10 mouse cellular contexts compared by ENCODE assay signal in genomic region chr14:41072944-41073275, GRCm38 (mm10). TPM values are rescaled to one million over a fixed set of nuclear protein-coding genes. Genes with fewer than 3 reads are reported as not detected.
DNase-seq lines count a peak whose midpoint lies in the region; ATAC-seq and TF ChIP-seq lines count a peak whose summit lies in the region.
"Had no signal": no experiment of that assay in that cellular context is flagged by ENCODE, and none has a peak within 500 bp of the region (broad histone marks: within the 10 kb centered on the region; RNA-seq: fewer than 3 reads in every experiment).

No protein-coding gene starts in this region.

- H3K4me3 ChIP-seq in heart, postnatal 0 days (ENCODE audit: low read depth, low read length) = peak overlapping the region; percentile 36
- peak overlapping the region; percentile 28 for H3K4me3 ChIP-seq in embryonic facial prominence, embryonic 11.5 days (ENCODE audit: low read depth, low read length)
- H3K4me3 ChIP-seq in hindbrain, embryonic 15.5 days = peak overlapping the region; percentile 45
- H3K4me3 ChIP-seq in midbrain, embryonic 13.5 days (replicated peaks) = peak overlapping the region; percentile 48

- ATAC-seq in heart, postnatal 0 days (ENCODE audit: insufficient read depth, low read depth) = 0 out of 2 replicates have a peak, but pooled peaks have one; percentile 14
- no peak for ATAC-seq in embryonic facial prominence, embryonic 11.5 days (replicated peaks; ENCODE audit: insufficient number of reproducible peaks, low FRiP score, low TSS enrichment, low read depth)
- no peak; the same call in 1 of the 2 replicates for ATAC-seq in hindbrain, embryonic 15.5 days (ENCODE audit: low FRiP score, low read depth)
- ATAC-seq in midbrain, embryonic 13.5 days = no peak
- no peak for ATAC-seq in inflammation-experienced regulatory T-cells, adult 6 months

- no peak overlapping the region for H3K9ac ChIP-seq in heart, postnatal 0 days (replicated peaks; ENCODE audit: low read depth, low read length)
- H3K9ac ChIP-seq in embryonic facial prominence, embryonic 11.5 days (replicated peaks; ENCODE audit: low read length) = no peak overlapping the region
- H3K9ac ChIP-seq in hindbrain, embryonic 15.5 days = peak overlapping the region; percentile 31
- peak overlapping the region; percentile 56 for H3K9ac ChIP-seq in midbrain, embryonic 13.5 days (replicated peaks)

- no peak for DNase-seq in heart, postnatal 0 days (ENCODE audit: low spot score)
- no peak for DNase-seq in heart, postnatal 10 days
- DNase-seq in embryonic facial prominence, embryonic 11.5 days (ENCODE audit: low spot score) = no peak
- DNase-seq in layer of hippocampus, postnatal 36 days = no peak
- DNase-seq in spleen, adult 12 weeks (ENCODE audit: low spot score) = no peak

- TF ChIP-seq CTCF in heart, postnatal 0 days (IDR thresholded peaks at IDR 0.05; ENCODE audit: low read depth) = no peak

- no peaks in the 10 kb centered on the region for H3K9me3 ChIP-seq in heart, postnatal 0 days (replicated peaks; ENCODE audit: control insufficient read depth, low read length)
- H3K9me3 ChIP-seq in embryonic facial prominence, embryonic 11.5 days (replicated peaks; ENCODE audit: control insufficient read depth, low read length) = no peaks in the 10 kb centered on the region
- no peaks in the 10 kb centered on the region for H3K9me3 ChIP-seq in hindbrain, embryonic 15.5 days
- no peaks in the 10 kb centered on the region for H3K9me3 ChIP-seq in midbrain, embryonic 13.5 days

- intact Hi-C loops in heart, postnatal 10 days (cut with DNase I) = no loop called here

- H3K27ac ChIP-seq in heart, postnatal 0 days (ENCODE audit: low read depth) = no peak overlapping the region
- no peak overlapping the region for H3K27ac ChIP-seq in embryonic facial prominence, embryonic 11.5 days (replicated peaks; ENCODE audit: low read depth, low read length)
- no peak overlapping the region for H3K27ac ChIP-seq in hindbrain, embryonic 15.5 days (replicated peaks)
- no peak overlapping the region for H3K27ac ChIP-seq in midbrain, embryonic 13.5 days

- WGBS in heart, postnatal 0 days = 4% methylated on average over 8 of the region's 8 CpGs
- 4% methylated on average over 8 of the region's 8 CpGs for WGBS in embryonic facial prominence, embryonic 11.5 days
- WGBS in hindbrain, embryonic 15.5 days = under 1% methylated on average over 8 of the region's 8 CpGs
- 4% methylated on average over 8 of the region's 8 CpGs for WGBS in midbrain, embryonic 13.5 days

- 0 out of 2 replicates have a peak, but pooled peaks cover 4% of the 10 kb centered on the region for H3K27me3 ChIP-seq in heart, postnatal 0 days (ENCODE audit: control insufficient read depth, insufficient read depth, low read length)
- no peaks in the 10 kb centered on the region for H3K27me3 ChIP-seq in embryonic facial prominence, embryonic 11.5 days (ENCODE audit: control insufficient read depth, insufficient read depth, low read length)
- no peaks in the 10 kb centered on the region for H3K27me3 ChIP-seq in hindbrain, embryonic 15.5 days
- H3K27me3 ChIP-seq in midbrain, embryonic 13.5 days = no peaks in the 10 kb centered on the region

- peaks cover 7% of the 10 kb centered on the region; the same call in 1 of the 2 replicates for H3K4me1 ChIP-seq in heart, postnatal 0 days (ENCODE audit: control insufficient read depth, insufficient read depth)
- no peaks in the 10 kb centered on the region for H3K4me1 ChIP-seq in embryonic facial prominence, embryonic 11.5 days (ENCODE audit: control insufficient read depth, insufficient read depth, low read length)
- peaks cover 6% of the 10 kb centered on the region for H3K4me1 ChIP-seq in hindbrain, embryonic 15.5 days (replicated peaks)
- H3K4me1 ChIP-seq in midbrain, embryonic 13.5 days (replicated peaks) = peaks cover 6% of the 10 kb centered on the region

- TF ChIP-seq EP300 in heart, postnatal 0 days (IDR thresholded peaks at IDR 0.05; ENCODE audit: low read depth) = no peak

- H3K36me3 ChIP-seq in heart, postnatal 0 days (replicated peaks; ENCODE audit: control insufficient read depth, insufficient read depth, low read length) = no peaks in the 10 kb centered on the region
- H3K36me3 ChIP-seq in embryonic facial prominence, embryonic 11.5 days (replicated peaks; ENCODE audit: control insufficient read depth, insufficient read depth, low read depth, low read length) = no peaks in the 10 kb centered on the region
- no peaks in the 10 kb centered on the region for H3K36me3 ChIP-seq in hindbrain, embryonic 15.5 days
- no peaks in the 10 kb centered on the region for H3K36me3 ChIP-seq in midbrain, embryonic 13.5 days

- H3K4me2 ChIP-seq in heart, postnatal 0 days (ENCODE audit: low read depth, low read length) = peak overlapping the region; percentile 64
- H3K4me2 ChIP-seq in embryonic facial prominence, embryonic 11.5 days (ENCODE audit: low read depth, low read length) = peak overlapping the region; percentile 60
- peak overlapping the region; percentile 89 for H3K4me2 ChIP-seq in hindbrain, embryonic 15.5 days
- H3K4me2 ChIP-seq in midbrain, embryonic 13.5 days (replicated peaks) = peak overlapping the region; percentile 69

RNA-seq across cellular contexts. Expression of gene Dydc1, which starts 0.2 kb away (rescaled TPM):
- total RNA-seq in heart, postnatal 0 days (2014; rRNA removed; ENCODE audit: low replicate concordance) = not detected in 2 replicates
- polyA plus RNA-seq in heart, postnatal 0 days (2015; fragmentation: Nextera tagmentation; extraction: Ambion mirVana) = 0.12 TPM in 1 of 2 replicates, not detected in the other
- total RNA-seq in heart, postnatal 10 days (2021) = not detected
- polyA plus RNA-seq in embryonic facial prominence, embryonic 11.5 days (2014; fragmentation: Nextera tagmentation; extraction: Ambion mirVana) = not detected in 2 replicates
- not detected in 2 replicates for polyA plus RNA-seq in hindbrain, embryonic 15.5 days (2015; fragmentation: Nextera tagmentation; extraction: Ambion mirVana)
- not detected in 2 replicates for polyA plus RNA-seq in midbrain, embryonic 13.5 days (2015; fragmentation: Nextera tagmentation; extraction: Ambion mirVana)
- not detected for polyA plus RNA-seq in inflammation-experienced regulatory T-cells, adult 6 months (2017; shearing (Covaris generic))
- not detected for total RNA-seq in layer of hippocampus, postnatal 36 days (2021)
- total RNA-seq: common myeloid progenitor, adult 5-6 weeks; left cerebral cortex, postnatal 14 days had no signal

RNA-seq across cellular contexts. Expression of gene Dydc2, which starts 3.9 kb away (rescaled TPM):
- not detected in 2 replicates for total RNA-seq in heart, postnatal 0 days (2014; rRNA removed; ENCODE audit: low replicate concordance)
- 0.29 TPM in 1 of 2 replicates, not detected in the other for polyA plus RNA-seq in heart, postnatal 0 days (2015; fragmentation: Nextera tagmentation; extraction: Ambion mirVana)
- not detected for total RNA-seq in heart, postnatal 10 days (2021)
- not detected in 2 replicates for polyA plus RNA-seq in embryonic facial prominence, embryonic 11.5 days (2014; fragmentation: Nextera tagmentation; extraction: Ambion mirVana)
- 1.0 and 1.5 TPM in 2 replicates for polyA plus RNA-seq in hindbrain, embryonic 15.5 days (2015; fragmentation: Nextera tagmentation; extraction: Ambion mirVana)
- polyA plus RNA-seq in midbrain, embryonic 13.5 days (2015; fragmentation: Nextera tagmentation; extraction: Ambion mirVana) = 0.40 TPM in 1 of 2 replicates, not detected in the other
- not detected for polyA plus RNA-seq in inflammation-experienced regulatory T-cells, adult 6 months (2017; shearing (Covaris generic))
- total RNA-seq in layer of hippocampus, postnatal 36 days (2021) = 1 to 10 TPM in 1 of 2 experiments, under 1 TPM in 1; 0.81 to 1.5 TPM
- total RNA-seq: common myeloid progenitor, adult 5-6 weeks; left cerebral cortex, postnatal 14 days had no signal

RNA-seq across cellular contexts. Expression of gene Mat1a, which starts 31.9 kb away (rescaled TPM):
- total RNA-seq in heart, postnatal 0 days (2014; rRNA removed; ENCODE audit: low replicate concordance) = 0.97 and 6.1 TPM in 2 replicates
- 0.10 and 0.19 TPM in 2 replicates for polyA plus RNA-seq in heart, postnatal 0 days (2015; fragmentation: Nextera tagmentation; extraction: Ambion mirVana)
- not detected for total RNA-seq in heart, postnatal 10 days (2021)
- not detected in 2 replicates for polyA plus RNA-seq in embryonic facial prominence, embryonic 11.5 days (2014; fragmentation: Nextera tagmentation; extraction: Ambion mirVana)
- not detected in 2 replicates for polyA plus RNA-seq in hindbrain, embryonic 15.5 days (2015; fragmentation: Nextera tagmentation; extraction: Ambion mirVana)
- polyA plus RNA-seq in midbrain, embryonic 13.5 days (2015; fragmentation: Nextera tagmentation; extraction: Ambion mirVana) = not detected in 2 replicates
- polyA plus RNA-seq in inflammation-experienced regulatory T-cells, adult 6 months (2017; shearing (Covaris generic)) = not detected
- total RNA-seq in layer of hippocampus, postnatal 36 days (2021) = not detected
- total RNA-seq: common myeloid progenitor, adult 5-6 weeks; left cerebral cortex, postnatal 14 days had no signal

RNA-seq across cellular contexts. Expression of gene Sftpa1, which starts 58.7 kb away (rescaled TPM):
- total RNA-seq in heart, postnatal 0 days (2014; rRNA removed; ENCODE audit: low replicate concordance) = 0.69 TPM in 1 of 2 replicates, not detected in the other
- 0.41 and 1.5 TPM in 2 replicates for polyA plus RNA-seq in heart, postnatal 0 days (2015; fragmentation: Nextera tagmentation; extraction: Ambion mirVana)
- under 1 TPM in 1 of 2 experiments, not detected in 1; 0.34 TPM for total RNA-seq in heart, postnatal 10 days (2021)
- not detected in 2 replicates for polyA plus RNA-seq in embryonic facial prominence, embryonic 11.5 days (2014; fragmentation: Nextera tagmentation; extraction: Ambion mirVana)
- not detected in 2 replicates for polyA plus RNA-seq in hindbrain, embryonic 15.5 days (2015; fragmentation: Nextera tagmentation; extraction: Ambion mirVana)
- not detected in 2 replicates for polyA plus RNA-seq in midbrain, embryonic 13.5 days (2015; fragmentation: Nextera tagmentation; extraction: Ambion mirVana)
- polyA plus RNA-seq in inflammation-experienced regulatory T-cells, adult 6 months (2017; shearing (Covaris generic)) = not detected
- total RNA-seq in layer of hippocampus, postnatal 36 days (2021) = not detected
- total RNA-seq: common myeloid progenitor, adult 5-6 weeks; left cerebral cortex, postnatal 14 days had no signal

RNA-seq across cellular contexts. Expression of gene Fam213a, which starts 59.3 kb away (rescaled TPM):
- 6.6 and 9.4 TPM in 2 replicates for total RNA-seq in heart, postnatal 0 days (2014; rRNA removed; ENCODE audit: low replicate concordance)
- polyA plus RNA-seq in heart, postnatal 0 days (2015; fragmentation: Nextera tagmentation; extraction: Ambion mirVana) = 23.8 and 25.7 TPM in 2 replicates
- total RNA-seq in heart, postnatal 10 days (2021) = 10 to 100 TPM; 16.1 to 32.2 TPM
- polyA plus RNA-seq in embryonic facial prominence, embryonic 11.5 days (2014; fragmentation: Nextera tagmentation; extraction: Ambion mirVana) = 33.1 and 42.1 TPM in 2 replicates
- polyA plus RNA-seq in hindbrain, embryonic 15.5 days (2015; fragmentation: Nextera tagmentation; extraction: Ambion mirVana) = 92.1 and 107 TPM in 2 replicates
- 66.9 and 67.2 TPM in 2 replicates for polyA plus RNA-seq in midbrain, embryonic 13.5 days (2015; fragmentation: Nextera tagmentation; extraction: Ambion mirVana)
- polyA plus RNA-seq in inflammation-experienced regulatory T-cells, adult 6 months (2017; shearing (Covaris generic)) = 1 to 10 TPM; 8.0 to 9.7 (median 8.3) TPM
- 100 to 1,000 TPM; 150 to 165 TPM for total RNA-seq in layer of hippocampus, postnatal 36 days (2021)

Comparison
In these comparisons a context has a peak if more than half of its experiments do, and no peak if none do; other contexts are left out.
1. H3K9ac ChIP-seq: peak in hindbrain, embryonic 15.5 days (single experiment) and midbrain, embryonic 13.5 days (single experiment); none in heart, postnatal 0 days (single experiment) and embryonic facial prominence, embryonic 11.5 days (single experiment).
2. Peak in every context shown above with its lines, with median percentiles within 50 percentile points of each other: H3K4me2 ChIP-seq and H3K4me3 ChIP-seq.